Mouse (Mus musculus) midbrain, postnatal 0 days (tissue): Measurements from ENCODE around the gene Hp1bp3. TPM values are rescaled to one million over a fixed set of nuclear protein-coding genes. Genes with fewer than 3 reads are reported as not detected.

Source experiments
- ATAC-seq: fragments of 200-750 bp; cut with Nextera tagmentation; 2 replicates; pipeline ENCODE4 v1.8.0; 2017; ENCODE audit warnings: moderate number of reproducible peaks, mild to moderate bottlenecking, moderate TSS enrichment, moderate library complexity; ENCODE audit not compliant: low FRiP score
- DNase-seq: peaks from one replicate; pipeline ENCODE4 v3.0.0-alpha.2; 2015; ENCODE audit warnings: low spot score
- H3K27ac ChIP-seq: fragments of 300-500 bp; sonication (generic); 2 replicates; pipeline ENCODE4 v1.5.1; 2014; ENCODE audit warnings: low read depth, mild to moderate bottlenecking, low read length, mixed read lengths
- H3K27me3 ChIP-seq: fragments of 300-500 bp; sonication (generic); 2 replicates; pipeline ENCODE4 v1.6.1; 2014; ENCODE audit warnings: low read length, control low read depth, mixed read lengths; ENCODE audit not compliant: insufficient read depth
- H3K36me3 ChIP-seq: fragments of 300-500 bp; sonication (generic); 2 replicates; pipeline ENCODE4 v1.6.1; 2014; ENCODE audit warnings: low read length, control low read depth, mixed read lengths; ENCODE audit not compliant: insufficient read depth
- H3K4me1 ChIP-seq: fragments of 300-500 bp; sonication (generic); 2 replicates; pipeline ENCODE4 v1.6.1; 2014; ENCODE audit warnings: mild to moderate bottlenecking, control low read depth, antibody characterized with exemption, low read length, mixed read lengths; ENCODE audit not compliant: insufficient read depth
- H3K4me2 ChIP-seq: fragments of 300-500 bp; sonication (generic); 2 replicates; pipeline ENCODE4 v1.6.1; 2014; ENCODE audit warnings: low read depth, mild to moderate bottlenecking, low read length, mixed read lengths; ENCODE audit not compliant: poor library complexity, severe bottlenecking
- H3K4me3 ChIP-seq: fragments of 300-500 bp; sonication (generic); 2 replicates; pipeline ENCODE4 v1.5.1; 2014; ENCODE audit warnings: low read depth, mild to moderate bottlenecking, low read length, moderate library complexity
- H3K9ac ChIP-seq: fragments of 300-500 bp; sonication (generic); replicated peaks from 2 replicates; pipeline ENCODE4 v1.6.1; 2014; ENCODE audit warnings: mild to moderate bottlenecking, low read length, moderate library complexity, mixed read lengths; ENCODE audit not compliant: poor library complexity, severe bottlenecking
- H3K9me3 ChIP-seq: fragments of 300-500 bp; sonication (generic); 2 replicates; pipeline ENCODE4 v1.6.1; 2016; ENCODE audit warnings: low read length, control low read depth
- CTCF ChIP-seq: IDR thresholded peaks from 2 replicates; pipeline ENCODE4 v1.5.1; 2016; ENCODE audit warnings: antibody characterized with exemption, mild to moderate bottlenecking
- WGBS: fragments of 180-500 bp; shearing (Covaris S2); extraction: QIAGEN DNeasy Blood & Tissue Kit; methylation state at CpG from one replicate; pipeline ENCODE4 v1.1.7; 2014; 5-methylcytosine and 5-hydroxymethylcytosine counted together
- polyA plus RNA-seq: library from polyadenylated mRNA; unstranded; fragments of >200 nt; fragmentation: Nextera tagmentation; extraction: Ambion mirVana; gene quantifications from 2 replicates; pipeline ENCODE4 v1.2.1, GENCODE M21; 2015
- total RNA-seq: library from RNA; depleted of rRNA; stranded (reverse); fragments of >200 nt; gene quantifications from 2 replicates; pipeline ENCODE4 v1.2.3, GENCODE M21; 2014; rRNA removed

Hp1bp3 gene
- total RNA-seq (165 and 177 TPM in 2 replicates), polyA plus RNA-seq (175 and 200 TPM in 2 replicates)

DNA sequence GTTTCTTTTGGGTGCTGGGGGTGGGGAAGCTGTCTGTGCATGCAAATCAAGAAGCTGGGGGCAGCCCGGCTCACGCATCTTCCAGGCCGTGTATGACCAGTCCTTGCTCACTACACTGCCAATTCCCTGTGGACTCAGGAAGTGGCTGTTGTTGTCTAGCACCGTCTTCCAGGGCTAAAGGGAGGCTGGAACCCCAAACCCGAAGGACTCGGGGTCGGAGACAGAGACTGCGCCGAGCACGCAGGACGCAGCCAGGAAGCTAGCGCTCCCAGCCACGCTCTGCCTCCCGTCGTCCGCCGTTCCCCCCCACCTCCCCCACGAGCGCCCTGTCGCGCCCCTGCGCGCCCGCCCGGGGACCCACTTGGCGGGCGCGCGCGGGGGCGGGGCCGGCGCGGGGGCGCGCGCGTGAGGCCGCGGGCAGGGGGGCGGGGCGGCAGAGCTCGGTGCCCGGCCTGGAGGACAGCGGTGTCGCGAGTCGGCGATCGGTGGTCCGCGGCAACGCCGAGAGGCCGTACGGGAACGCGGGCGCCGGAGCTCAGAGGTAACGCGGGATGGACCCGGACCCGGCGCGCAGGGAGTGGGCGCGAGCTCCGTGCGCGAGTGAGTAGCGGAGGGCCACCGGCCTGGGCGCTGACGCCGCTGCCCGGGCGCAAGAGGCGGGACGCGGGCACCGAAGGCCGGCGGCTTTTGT is at the start of gene Hp1bp3:
Hp1bp3 (plus strand) TSS at position 97 of the 691 bp plus-strand sequence.
- peak; percentile 86 for DNase-seq
- Histone ChIP-seq H3K36me3 (no peaks in the 10 kb centered on the region), H3K4me1 (peaks cover 7% of the 10 kb centered on the region), H3K27ac (peak within 1 kb of the TSS; percentile 100), H3K9ac (peak within 1 kb of the TSS; percentile 96), H3K27me3 (no peaks in the 10 kb centered on the region), H3K9me3 (no peaks in the 10 kb centered on the region), H3K4me2 (peak within 1 kb of the TSS; percentile 78), H3K4me3 (peak within 1 kb of the TSS; percentile 93)
- WGBS: 1% methylated on average over 61 of the region's 84 CpGs
- TF ChIP-seq CTCF: no peak
- ATAC-seq: peak; percentile 74

GRCm38 (mm10) chr4:138166519-138166918 is 49.6 kb upstream of the Hp1bp3 start:
- no peak for TF ChIP-seq CTCF
- 92% methylated on average over 10 of the region's 10 CpGs for WGBS
- H3K4me1 ChIP-seq: no peaks in the 10 kb centered on the region
- peaks cover 55% of the 10 kb centered on the region for H3K36me3 ChIP-seq
- no peak overlapping the region for H3K9ac ChIP-seq
- DNase-seq: no peak
- ATAC-seq: no peak
- no peaks in the 10 kb centered on the region for H3K27me3 ChIP-seq
- H3K9me3 ChIP-seq: no peaks in the 10 kb centered on the region
- H3K4me2 ChIP-seq: no peak overlapping the region
- H3K4me3 ChIP-seq: no peak overlapping the region
- H3K27ac ChIP-seq: no peak overlapping the region

- Histone ChIP-seq H3K4me3 (no peak overlapping the region), H3K9me3 (no peaks in the 10 kb centered on the region), H3K36me3 (peaks cover 64% of the 10 kb centered on the region), H3K4me1 (no peaks in the 10 kb centered on the region), H3K9ac (no peak overlapping the region), H3K4me2 (no peak overlapping the region), H3K27ac (no peak overlapping the region), H3K27me3 (no peaks in the 10 kb centered on the region)
- TF ChIP-seq CTCF: no peak
- DNase-seq (no peak), ATAC-seq (no peak)
- 82% methylated on average over 3 of the region's 3 CpGs for WGBS
These were observed 47.9 kb upstream of the Hp1bp3 start for GRCm38 (mm10) chr4:138168162-138168561.

DNA sequence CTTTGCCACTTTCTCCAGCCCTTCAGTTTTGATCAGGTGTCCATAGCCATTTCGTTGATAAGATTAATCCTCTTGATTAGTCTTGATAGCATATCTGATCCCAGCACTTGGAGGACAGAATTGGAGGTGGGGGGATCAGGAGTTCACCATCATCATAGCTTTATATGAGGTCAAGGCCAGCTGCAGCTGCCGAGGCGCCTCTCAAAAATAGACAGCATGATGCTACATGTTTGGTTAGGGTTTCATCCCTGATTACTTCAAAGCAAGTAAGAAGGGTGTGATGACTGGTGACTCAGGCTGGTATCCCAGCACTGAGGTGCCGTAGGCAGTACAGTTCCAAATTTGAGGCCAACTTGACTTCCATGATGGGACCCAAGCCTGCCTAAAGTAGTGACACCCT is 46.7 kb upstream of the Hp1bp3 start:
- H3K9me3 ChIP-seq: no peaks in the 10 kb centered on the region
- DNase-seq: no peak
- WGBS: 96% methylated on average over 4 of the region's 4 CpGs
- peaks cover 59% of the 10 kb centered on the region for H3K36me3 ChIP-seq
- no peak for TF ChIP-seq CTCF
- no peak overlapping the region for H3K4me2 ChIP-seq
- no peak overlapping the region for H3K9ac ChIP-seq
- no peaks in the 10 kb centered on the region for H3K4me1 ChIP-seq
- no peak overlapping the region for H3K27ac ChIP-seq
- no peak for ATAC-seq
- no peak overlapping the region for H3K4me3 ChIP-seq
- no peaks in the 10 kb centered on the region for H3K27me3 ChIP-seq

- no peak overlapping the region for H3K9ac ChIP-seq
- WGBS: 93% methylated on average over 3 of the region's 4 CpGs
- H3K9me3 ChIP-seq: no peaks in the 10 kb centered on the region
- H3K4me2 ChIP-seq: no peak overlapping the region
- H3K4me3 ChIP-seq: no peak overlapping the region
- no peaks in the 10 kb centered on the region for H3K4me1 ChIP-seq
- H3K27me3 ChIP-seq: no peaks in the 10 kb centered on the region
- peaks cover 65% of the 10 kb centered on the region for H3K36me3 ChIP-seq
- no peak for DNase-seq
- no peak for ATAC-seq
- no peak for TF ChIP-seq CTCF
- no peak overlapping the region for H3K27ac ChIP-seq
These were observed 43.4 kb upstream of the Hp1bp3 start for GRCm38 (mm10) chr4:138172686-138173085.

DNA sequence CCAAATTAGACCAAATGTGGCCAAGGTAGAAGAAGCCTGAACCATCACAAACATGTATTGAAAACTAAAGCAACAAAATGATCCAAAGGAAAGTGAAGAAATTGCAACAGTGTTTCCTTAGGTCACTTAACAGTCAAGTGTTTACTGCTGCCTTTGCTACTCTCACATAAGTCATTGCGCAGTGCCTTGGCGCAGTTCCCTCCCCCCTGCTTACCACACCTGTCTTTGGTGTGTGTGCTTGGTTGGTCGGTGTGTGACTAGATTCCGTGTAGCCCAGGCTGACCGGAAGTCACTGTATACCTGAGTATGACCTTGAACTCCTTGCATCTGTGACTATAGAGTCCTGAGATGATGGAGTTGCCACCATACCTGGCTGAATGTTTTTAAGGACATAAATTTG is 36.7 kb upstream of the Hp1bp3 start:
- 98% methylated on average over 5 of the region's 5 CpGs for WGBS
- no peak overlapping the region for H3K4me2 ChIP-seq
- no peaks in the 10 kb centered on the region for H3K4me1 ChIP-seq
- no peak overlapping the region for H3K27ac ChIP-seq
- H3K9ac ChIP-seq: no peak overlapping the region
- H3K36me3 ChIP-seq: peaks cover 78% of the 10 kb centered on the region
- no peak for ATAC-seq
- no peaks in the 10 kb centered on the region for H3K27me3 ChIP-seq
- no peak for TF ChIP-seq CTCF
- no peaks in the 10 kb centered on the region for H3K9me3 ChIP-seq
- DNase-seq: no peak
- no peak overlapping the region for H3K4me3 ChIP-seq
